Mouse (Mus musculus) 3T3-L1 (cell line): ENCODE data around the gene Cyb5d1.
A peak's percentile ranks its signal among the peaks of the same experiment; 100 is the strongest.

Source experiments
- DNase-seq: peaks from one replicate; pipeline ENCODE4 v3.0.0-alpha.2; 2015; ENCODE audit warnings: low read depth, low spot score

Cyb5d1 gene

DNA sequence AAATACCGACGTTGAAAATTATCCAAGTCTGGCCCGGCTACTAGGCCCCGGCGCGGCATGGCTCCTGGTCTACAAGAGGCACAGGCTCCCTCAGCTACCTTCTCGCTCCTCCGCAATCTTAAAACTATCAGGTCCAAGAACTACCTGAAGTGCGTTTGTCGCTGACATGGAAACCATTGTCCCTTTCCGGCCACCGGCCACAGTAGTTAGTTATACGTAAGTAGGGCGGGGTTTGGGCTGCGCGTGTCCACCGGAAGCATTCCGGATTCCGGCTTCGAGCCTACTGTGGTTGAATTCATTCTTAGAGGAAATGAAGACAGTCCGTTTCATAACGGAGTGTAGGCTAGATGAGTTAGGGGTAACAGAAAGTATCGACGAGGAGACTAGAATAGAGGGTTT is at the start of gene Cyb5d1, which contains the start of gene Naa38:
Gene Cyb5d1 (minus strand): TSS at position 397 of the 399 bp plus-strand sequence.
Gene Naa38 (plus strand): TSS at position 253 of the 399 bp plus-strand sequence.
- DNase-seq: peak; percentile 91

DNA sequence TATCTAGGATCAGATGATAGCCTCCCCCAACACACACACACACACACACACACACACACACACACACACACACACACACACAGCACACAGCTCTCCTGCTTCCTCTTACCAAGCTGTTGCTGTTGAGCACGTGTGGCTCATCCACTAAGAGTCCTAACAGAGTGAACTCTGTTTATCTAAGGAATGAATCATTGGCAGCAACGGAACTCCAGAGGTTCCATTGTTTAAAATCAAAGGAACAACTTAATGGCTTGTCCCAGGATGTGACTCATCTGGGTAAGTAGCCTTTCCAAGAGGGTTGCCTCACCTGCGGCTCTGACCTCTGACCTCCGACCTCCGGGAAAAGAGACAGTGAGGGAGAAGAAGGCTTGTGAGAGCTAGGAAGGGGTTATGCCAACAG is 47.9 kb upstream of the Cyb5d1 start:
- DNase-seq: peak; percentile 89

DNA sequence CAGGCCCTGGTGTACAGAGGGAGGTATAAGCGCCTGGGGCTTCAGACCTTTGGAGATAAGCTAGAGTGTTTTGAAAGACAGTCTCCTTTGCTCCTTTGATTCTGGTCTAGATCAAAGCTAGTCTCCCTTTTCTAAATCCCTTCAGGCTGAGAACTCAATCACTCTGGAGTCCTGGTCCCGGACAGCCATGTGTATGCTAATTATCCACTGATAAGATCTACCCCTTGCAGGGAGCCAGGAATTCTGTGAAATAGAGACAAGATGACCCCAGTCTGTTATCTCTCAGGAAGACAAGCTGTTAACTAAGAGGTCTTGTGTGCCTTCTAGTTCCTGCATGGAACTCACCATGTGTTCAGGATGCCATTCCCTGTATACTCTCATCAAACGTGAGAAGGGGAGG is 41.9 kb upstream of the Cyb5d1 start:
- no peak for DNase-seq

DNA sequence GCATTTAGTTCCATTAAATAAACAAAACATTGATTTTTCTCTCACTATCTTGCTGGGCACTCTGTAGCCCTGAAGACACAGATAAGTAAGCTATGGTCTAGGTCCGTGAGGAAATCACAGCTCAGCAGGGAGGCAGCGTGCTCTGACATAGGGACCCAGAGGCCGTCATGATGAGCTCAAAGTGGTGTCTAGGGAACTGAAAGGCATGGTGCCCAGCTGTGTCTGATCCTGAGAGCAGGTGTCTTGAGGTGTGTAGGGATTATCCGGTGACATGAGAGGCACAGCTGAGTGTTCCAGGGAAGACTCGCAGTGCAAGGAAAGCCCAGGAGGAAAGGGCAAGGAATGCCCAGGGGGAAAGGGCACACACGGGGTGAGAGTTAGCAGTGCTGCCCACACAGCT is 37.8 kb upstream of the Cyb5d1 start:
- DNase-seq: no peak

DNA sequence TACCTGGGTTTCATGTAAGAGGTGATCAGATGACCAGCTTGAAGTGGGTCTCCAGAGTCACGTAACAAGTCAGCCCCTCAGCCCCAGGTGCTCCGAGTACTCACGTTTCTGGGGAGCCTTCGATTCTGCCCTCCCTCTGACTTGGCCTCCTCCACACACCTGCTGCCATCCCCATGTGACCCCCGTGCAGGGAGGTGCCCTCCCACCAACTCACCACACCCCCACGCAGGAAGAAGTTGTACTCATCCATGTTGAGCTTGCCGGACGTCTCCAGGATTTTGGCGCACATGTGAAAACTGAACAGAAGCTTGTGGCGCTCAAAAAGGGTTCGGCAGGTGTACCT is 37.2 kb upstream of the Cyb5d1 start:
- no peak for DNase-seq

DNA sequence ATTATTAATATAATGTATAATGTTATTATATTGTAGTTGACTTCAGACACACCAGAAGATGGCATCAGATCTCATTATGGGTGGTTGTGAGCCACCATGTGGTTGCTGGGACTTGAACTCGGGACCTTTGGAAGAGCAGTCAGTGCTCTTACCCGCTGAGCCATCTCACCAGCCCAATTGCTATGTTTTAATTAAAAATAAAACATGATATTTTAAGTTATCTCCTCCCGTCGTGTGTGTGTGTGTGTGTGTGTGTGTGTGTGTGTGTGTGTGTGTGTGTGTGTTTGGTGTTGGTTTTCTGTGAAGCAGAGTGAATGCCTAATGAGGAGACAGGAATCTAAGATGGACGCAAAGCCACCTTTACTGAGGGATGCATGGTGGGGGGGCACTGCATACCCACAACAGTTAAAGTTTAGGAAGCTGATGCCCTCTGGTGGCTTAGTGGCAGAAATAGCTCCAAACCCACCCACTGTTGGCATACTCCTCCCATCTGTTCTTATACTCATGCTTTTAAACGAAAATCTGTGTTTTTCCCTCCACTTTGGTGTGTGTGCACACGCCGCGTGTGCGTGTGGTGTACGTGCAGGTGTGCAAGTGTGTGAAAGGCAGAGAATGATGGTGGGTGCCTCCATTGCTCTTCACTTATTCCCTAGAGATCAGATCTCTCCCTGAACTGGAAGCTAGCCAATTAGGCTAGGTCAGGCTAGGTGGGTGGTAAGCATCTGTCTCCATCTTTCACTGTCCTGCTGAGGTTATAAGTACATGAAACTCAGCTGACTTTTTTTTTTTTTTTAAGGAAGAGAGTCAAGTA is 36.6 kb upstream of the Cyb5d1 start:
- peak; percentile 88 for DNase-seq

DNA sequence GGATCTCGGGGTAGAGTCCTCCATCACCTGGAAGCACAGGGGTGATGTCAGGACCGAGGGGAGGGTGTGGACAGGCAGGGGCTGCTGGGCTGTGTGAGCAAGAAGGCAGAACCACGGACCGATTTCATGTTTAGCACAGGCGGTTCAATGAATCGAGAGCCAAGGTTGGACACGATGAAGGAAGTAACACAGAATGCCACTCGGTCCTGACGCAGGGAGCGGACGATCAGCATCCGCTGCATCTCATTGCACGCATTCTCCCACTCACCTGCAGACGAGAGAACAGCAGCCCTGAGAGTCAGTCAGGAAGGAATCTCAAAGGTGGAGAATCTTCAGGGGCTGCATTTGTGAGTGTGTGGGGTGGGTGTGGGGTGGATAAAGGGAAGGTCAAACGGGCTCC is 35.2 kb upstream of the Cyb5d1 start:
- DNase-seq: no peak

DNA sequence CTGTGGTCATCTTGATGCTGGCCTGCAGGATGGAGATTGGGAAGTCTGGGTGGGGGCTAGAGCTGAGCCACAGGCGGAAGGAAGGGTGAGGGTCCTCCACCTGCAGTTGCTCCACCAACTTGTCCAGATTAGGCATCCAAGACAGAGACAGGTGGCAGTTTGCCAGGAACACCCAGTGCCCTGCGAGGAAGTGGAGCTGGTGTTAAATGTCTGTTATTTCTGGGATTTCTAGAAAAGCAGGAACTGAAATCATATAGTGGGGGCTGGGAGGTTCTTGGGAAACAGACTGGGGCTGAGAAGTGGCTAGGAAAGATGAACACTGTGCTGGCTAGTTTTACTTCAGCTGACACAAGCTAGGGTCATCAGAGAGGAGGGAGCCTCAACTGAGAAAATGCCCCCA is 33.9 kb upstream of the Cyb5d1 start:
- DNase-seq: no peak

DNA sequence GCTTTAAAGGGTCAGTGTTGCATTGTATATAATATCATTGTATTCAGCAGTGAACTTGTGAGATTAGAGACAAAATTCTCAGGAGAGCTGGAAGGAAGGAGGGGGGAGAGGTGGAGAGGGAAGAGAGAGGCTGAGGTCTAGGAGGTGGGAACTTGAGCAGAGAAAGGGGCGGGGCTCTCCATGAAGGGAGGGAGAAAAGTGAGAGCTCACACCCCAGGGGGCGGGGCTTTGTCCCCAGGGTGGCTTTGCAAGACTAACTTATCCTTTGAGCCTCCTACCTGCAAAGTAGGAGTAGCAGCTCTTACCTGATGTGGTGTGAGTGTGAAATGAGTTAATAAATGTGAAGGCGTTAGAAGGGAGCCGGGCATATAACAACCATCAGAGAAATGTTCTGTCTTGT is 33.3 kb upstream of the Cyb5d1 start:
- DNase-seq: peak; percentile 39

DNA sequence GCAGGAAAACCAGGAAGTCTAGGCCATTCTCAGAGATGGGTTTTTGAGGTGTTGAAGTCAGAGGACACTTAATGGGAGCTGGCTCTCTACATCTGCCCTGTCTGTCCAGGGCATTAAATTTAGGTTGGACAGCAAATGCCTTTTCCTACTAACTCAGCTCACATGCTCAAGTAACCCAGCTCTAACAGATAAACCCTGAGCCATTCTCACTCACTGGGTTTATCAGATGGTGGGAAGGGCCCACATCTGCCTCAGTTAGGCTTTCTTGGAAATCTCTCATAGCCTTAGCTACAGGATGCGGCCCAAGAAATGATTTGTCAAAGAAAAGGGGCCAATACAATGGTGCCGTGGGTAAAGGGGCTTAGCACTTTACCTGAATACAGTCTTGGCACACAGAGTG is 30.8 kb upstream of the Cyb5d1 start:
- DNase-seq: no peak

DNA sequence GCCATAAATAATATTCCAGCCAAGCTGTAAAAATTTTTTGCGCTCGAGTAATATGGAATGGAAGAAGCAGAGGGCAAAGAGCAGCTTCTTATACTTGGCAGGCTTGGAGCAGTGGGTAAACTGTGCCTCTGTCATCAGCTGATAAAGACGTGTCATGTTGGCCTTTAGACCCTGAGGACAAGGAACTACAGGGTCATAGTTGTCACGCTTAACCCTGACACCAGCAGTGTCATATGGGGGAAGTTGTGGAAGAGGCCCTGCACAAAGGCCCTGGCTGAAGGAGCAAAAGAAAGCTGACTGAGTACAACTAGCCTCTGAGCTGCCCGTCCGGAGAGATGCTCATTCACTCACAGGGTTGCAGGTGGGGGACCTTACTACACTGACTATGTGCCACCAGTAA is 28.5 kb upstream of the Cyb5d1 start:
- DNase-seq: no peak

DNA sequence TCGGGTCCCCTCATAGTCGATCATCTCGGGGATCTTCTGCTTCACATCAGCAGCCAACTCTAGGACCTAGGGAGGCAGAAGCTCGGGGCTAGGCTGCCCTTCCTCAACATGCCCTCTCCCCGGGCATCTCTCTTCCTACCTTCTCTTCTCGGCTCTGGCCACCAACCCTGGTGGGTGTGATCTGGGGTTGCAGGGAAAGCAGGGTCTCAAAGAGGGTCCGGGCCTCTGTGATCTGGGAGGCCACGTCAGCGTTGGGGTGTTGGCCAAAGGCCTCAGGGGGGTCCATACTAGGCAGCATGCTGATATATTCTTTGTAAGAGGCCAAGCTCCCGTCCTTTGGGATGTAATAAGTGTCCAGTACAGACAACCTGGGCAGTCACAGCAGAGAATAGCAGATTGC is 27.4 kb upstream of the Cyb5d1 start:
- DNase-seq: no peak

DNA sequence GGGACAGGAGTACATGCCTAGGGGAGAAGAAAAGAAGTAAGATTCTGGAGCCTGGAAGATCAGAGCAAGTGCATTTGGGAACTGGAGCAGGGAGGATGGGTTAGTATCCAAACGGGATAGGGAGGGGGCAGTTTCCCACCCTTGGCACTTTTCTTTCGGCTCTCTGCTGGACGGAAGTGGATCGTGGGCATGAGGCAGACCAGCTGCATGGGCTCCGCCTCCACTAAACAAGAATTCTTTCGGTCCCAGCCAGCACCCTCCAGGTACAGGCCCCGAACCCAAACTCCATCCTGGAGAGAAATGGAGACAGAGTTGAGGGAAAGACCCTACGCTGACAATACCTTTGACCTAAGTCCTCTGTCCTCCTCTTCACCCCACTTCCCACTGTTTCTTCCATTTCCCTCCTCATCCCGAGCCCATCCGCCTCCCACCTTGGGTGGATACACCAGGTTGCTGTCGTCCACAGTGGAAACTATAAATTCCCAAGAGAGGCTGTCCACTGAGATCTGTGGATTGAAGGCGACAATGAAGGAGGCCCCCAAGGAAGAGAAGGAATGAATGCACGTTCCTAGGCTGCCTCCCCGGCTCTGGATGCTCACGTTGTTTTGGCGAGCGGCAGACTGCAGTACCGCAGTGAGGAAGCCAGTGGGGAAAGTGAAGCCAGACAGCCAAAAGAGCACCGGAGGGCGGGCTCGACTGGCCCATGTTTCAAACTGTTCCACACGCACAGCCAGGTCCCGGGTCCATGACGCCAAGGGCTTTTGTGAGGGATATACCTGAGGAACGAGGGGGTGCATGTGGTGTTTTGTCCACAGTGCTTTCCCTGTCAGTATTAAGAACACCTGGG is 25.9 kb upstream of the Cyb5d1 start:
- no peak for DNase-seq

DNA sequence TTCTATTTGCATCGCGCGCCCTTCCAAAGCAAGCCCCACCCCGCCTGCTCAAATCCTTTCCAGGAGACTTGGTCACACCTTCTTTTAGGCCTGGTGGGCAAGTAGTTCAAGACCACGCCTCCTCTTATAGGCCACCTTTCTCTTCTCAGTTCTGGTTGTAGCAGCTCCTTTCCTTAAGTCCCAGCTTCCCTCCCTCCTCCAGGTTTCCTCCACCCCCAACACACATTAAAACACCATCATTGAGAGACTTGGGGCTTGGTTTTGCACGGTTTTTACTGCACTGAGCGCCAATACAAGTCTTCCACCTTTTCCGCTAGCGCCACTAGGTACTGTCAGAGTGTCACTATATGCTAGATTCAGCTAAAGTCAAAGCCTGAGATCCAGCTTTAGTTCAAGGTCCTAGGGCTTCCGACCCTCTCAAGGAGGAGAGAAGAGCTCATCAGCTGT is 25.1 kb upstream of the Cyb5d1 start:
- DNase-seq: no peak

DNA sequence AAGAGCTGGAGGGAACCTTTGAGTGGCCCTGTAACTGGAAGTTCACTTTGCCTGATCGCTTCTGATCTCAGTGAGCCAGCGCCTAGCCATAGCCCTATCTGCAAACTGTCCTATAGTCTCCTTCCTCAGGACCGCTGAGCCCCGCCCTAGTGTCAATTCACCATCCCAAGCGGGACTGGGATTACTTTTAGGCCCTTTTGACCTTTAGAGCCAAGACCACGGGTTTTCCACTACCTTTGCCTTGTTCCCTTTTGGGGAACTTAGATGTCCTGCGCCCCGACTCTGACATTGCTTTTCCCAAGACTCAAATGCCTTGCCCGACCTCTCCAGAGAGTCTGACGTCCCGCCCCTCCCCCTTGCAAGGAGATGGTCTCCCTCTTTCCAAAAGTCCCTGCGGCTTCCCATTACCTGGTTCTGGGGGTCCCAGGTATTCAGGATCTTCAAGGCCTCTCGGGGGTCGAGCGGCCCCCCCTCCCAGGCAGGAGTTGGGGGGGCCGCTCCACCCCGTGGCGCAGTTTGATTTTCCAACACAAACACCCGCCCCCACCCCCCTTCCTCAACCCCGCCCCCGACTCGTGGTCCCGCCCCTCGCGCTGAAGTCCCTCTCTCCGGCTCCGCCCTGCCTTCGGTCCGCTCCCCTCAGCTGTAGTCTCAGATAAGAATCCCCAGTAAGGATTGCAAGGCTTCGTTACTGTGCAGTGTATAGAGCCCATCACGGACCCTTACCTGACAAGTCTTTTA is 24.6 kb upstream of the Cyb5d1 start:
- peak; percentile 71 for DNase-seq

DNA sequence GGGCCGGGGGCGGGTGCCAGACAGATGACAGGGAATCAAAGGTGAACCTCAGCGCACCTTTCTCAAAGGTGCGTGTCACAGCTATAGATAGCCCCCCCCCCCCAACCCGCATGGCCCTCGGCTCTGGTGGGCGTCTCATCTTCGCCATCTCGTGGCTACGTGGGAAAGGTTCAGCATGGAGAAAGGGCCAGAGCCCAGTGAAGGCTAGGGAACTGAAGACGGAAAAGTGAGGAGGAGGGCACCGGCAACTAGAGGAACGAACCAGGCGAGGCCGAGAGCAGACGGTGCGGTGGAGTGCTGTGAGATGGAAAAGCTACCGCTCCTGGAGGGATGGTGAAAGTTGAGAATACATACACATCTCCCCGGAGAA is 24.0 kb upstream of the Cyb5d1 start:
- peak; percentile 66 for DNase-seq

DNA sequence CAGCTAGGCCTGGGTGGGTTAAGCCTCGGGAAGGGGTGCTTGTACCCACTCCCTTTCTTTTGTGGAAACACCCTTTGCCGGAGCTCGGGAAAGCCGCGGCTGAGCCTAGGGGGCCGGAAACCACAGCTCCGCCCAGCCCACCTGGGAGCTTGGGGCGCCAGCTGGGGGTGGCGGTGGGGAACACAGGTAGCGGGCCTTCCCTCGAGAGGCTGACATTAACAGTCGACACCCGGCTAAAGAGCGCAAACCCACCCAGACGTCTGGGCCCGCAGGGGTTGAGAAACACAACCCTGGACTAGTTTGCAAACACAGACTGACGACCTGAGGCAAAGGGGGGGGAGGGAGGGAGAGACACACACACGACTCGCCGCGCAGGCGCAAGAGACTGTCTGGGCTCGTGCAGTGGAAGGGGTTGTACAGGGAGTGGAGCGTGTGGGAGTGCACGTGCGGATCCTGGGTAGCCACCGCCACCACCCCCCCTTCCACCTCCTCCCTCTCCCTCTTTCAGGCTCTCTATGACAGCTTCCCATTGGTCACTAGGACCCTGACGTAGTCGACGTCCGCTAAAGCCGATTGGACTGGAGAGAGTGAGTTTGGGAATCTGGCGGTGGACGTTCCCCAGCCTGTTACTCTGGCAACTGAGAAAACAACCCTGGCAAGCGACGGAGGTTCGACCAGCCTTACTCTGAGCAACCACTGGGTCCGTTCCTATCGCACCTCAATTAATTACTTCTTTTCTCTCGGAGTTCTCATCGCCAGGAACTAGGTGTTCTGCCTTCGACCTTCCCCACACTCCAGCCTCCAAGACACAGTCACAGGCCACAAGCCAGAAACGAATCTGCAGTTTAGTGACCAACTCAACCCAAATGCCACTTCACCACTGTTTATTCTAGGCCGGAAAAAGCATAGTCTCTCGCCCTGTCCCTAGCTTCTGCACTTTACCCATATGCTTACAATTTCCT is 23.3 kb upstream of the Cyb5d1 start:
- peak; percentile 99 for DNase-seq

DNA sequence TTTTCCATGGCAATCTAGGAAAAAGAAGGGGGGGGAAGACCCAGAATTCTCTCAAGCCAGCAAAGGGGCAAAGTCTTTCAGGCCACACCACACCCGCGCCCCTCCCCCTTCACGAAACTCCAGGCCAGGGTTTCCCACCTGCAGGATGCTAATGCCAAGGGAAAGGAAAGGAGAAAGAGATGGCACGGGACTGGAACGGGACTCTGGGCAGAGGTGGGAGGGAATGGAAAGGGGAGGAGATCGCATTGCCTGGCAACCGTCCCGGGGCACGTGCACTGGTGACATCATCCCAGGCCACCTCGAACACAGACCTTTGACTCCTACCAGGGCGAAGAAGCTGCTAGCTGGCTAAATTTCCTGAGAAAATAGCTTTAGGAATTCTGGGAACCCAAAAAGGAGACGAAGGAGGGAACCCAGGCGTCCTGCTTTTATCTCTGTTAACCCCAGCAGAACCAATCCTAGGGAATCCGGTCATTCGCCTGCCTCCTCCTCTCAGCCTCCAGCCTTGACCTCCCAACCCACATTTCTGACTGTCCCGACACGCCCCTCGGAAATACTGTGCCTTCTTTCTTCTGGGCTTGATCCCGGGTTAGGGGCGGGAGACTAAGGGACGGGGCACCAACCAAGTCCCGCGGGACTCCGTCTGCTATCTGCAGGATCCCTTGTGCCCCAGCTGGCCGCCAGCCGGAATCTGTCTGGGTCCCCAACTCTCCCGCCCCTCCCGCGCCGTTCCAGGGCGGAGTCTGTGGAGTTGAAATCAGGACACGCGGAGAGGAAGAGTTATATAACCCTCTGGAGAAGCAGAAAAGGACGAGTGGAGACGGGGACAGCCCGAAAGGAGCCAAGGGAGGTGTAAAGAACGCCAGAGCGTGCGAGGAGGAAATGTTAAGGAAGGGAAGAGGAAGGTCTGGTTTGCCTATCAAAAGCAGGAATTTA is 22.3 kb upstream of the Cyb5d1 start:
- DNase-seq: peak; percentile 97

DNA sequence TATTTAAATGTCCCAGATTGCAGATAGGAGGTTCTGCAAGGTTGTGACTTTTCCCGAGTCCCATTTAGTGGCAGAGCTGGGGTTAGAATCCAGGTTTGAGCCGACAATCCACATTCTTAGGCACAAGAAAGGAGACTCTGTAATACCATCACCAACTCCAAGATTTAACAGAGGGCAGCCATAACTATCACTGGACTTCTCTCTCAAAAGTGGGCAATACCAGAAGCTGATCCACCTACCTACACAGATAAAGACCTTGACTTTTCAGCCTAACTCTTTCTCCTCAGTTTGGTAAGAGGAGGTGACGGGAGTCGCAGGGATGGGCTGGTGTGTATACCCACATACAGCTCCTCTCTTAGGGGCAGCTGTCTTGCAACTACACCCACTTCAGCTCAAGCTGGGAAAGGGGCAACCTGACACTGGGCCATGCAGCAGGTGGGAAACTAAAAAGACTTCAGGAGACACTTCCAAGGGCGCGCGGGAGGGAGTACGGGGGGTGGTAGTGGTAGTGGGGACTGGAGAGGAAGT is 21.6 kb upstream of the Cyb5d1 start:
- peak; percentile 39 for DNase-seq

DNA sequence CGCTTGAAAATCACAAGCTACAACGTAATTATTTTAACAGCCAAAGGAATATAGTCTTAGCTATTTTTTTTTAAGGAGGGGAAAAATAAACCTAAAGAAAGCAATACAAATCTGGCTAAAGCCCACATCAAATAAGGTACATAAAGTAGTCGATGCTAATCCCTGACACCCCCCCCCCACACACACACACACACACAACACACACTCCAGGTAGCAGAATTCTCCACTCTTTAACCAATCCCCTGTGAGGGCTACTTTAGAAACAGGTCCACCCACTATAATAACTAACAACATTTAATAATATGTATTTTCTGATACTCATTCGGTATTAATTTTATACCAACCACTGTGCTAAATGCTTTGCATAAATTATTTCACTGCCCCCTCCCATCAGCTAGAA is 21.1 kb upstream of the Cyb5d1 start:
- peak; percentile 28 for DNase-seq
